Comparison of ENCODE assay signal across 9 mouse cellular contexts in the genomic region with DNA sequence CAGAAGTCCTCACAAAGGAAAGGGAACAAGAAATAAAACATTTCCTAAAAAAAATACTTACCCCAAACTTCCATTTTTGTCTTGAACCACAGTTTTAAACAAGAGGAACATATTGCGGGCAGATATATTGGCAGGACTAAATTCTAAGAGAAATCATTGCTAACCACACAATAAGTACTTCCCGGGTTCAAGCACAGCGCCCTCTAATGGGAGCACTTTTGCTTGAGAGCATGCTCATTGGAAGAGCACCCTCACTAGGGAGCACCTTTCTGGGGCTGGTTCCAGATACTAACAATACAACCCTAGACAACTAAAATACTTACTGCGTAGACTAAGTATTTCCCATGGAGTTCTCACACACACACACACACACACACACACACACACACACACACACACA.
"Had no signal": no experiment of that assay in that cellular context is flagged by ENCODE, and none has a peak within 500 bp of the region (broad histone marks: within the 10 kb centered on the region; RNA-seq: fewer than 3 reads in every experiment).

No protein-coding gene starts in this region.

- ATAC-seq: liver, embryonic 12.5 days; midbrain, embryonic 13.5 days had no signal

- H3K4me3 ChIP-seq: limb, embryonic 15.5 days; liver, embryonic 12.5 days; midbrain, embryonic 13.5 days; stomach, embryonic 15.5 days had no signal

- DNase-seq: kidney, adult 18-20 months; kidney, postnatal 25 days; lung, postnatal 14 days; right cerebral cortex, postnatal 14 days; thymus, postnatal 36 days had no signal

- H3K9me3 ChIP-seq: limb, embryonic 15.5 days; liver, embryonic 12.5 days; stomach, embryonic 15.5 days had no signal

- H3K4me1 ChIP-seq: limb, embryonic 15.5 days; midbrain, embryonic 13.5 days; stomach, embryonic 15.5 days had no signal

- H3K27ac ChIP-seq: limb, embryonic 15.5 days; liver, embryonic 12.5 days; midbrain, embryonic 13.5 days; stomach, embryonic 15.5 days had no signal

- H3K36me3 ChIP-seq: limb, embryonic 15.5 days; liver, embryonic 12.5 days; midbrain, embryonic 13.5 days; stomach, embryonic 15.5 days had no signal

- H3K27me3 ChIP-seq: limb, embryonic 15.5 days; midbrain, embryonic 13.5 days; stomach, embryonic 15.5 days had no signal
